Mouse (Mus musculus): ENCODE results near the gene Rhot1. TPM values are rescaled to one million over a fixed set of nuclear protein-coding genes. Genes with fewer than 3 reads are reported as not detected.

Gene Rhot1
- polyA plus RNA-seq, 1 experiment = 53.8 TPM

Other genes starting within 250 kb of the Rhot1 start
- gene Utp6, start 246.6 kb upstream of the Rhot1 start, polyA plus RNA-seq (2012; rRNA removed) = 21.3 and 28.1 TPM in 2 replicates
- 18.9 and 19.6 TPM in 2 replicates for gene Suz12, start 215.9 kb upstream of the Rhot1 start, polyA plus RNA-seq (2012; rRNA removed)
- gene Crlf3, start 128.0 kb upstream of the Rhot1 start, polyA plus RNA-seq (2012; rRNA removed) = 17.5 and 17.7 TPM in 2 replicates
- gene Atad5, start 119.6 kb upstream of the Rhot1 start, polyA plus RNA-seq (2012; rRNA removed) = 2.3 and 2.4 TPM in 2 replicates
- 11.4 and 13.6 TPM in 2 replicates for gene Tefm, start 66.8 kb upstream of the Rhot1 start, polyA plus RNA-seq (2012; rRNA removed)
- 6.4 and 6.5 TPM in 2 replicates for gene Adap2, start 54.9 kb upstream of the Rhot1 start, polyA plus RNA-seq (2012; rRNA removed)
- gene Rnf135, start 25.2 kb upstream of the Rhot1 start, polyA plus RNA-seq (2012; rRNA removed) = 9.2 and 10.8 TPM in 2 replicates
- 2.3 and 3.0 TPM in 2 replicates for gene Rhbdl3, start 91.9 kb downstream of the Rhot1 start, polyA plus RNA-seq (2012; rRNA removed)
- 8.4 and 9.6 TPM in 2 replicates for gene 5730455P16Rik, start 169.0 kb downstream of the Rhot1 start, polyA plus RNA-seq (2012; rRNA removed)
- gene Zfp207, start 174.3 kb downstream of the Rhot1 start, polyA plus RNA-seq (2012; rRNA removed) = 116 and 122 TPM in 2 replicates
- gene Psmd11, start 219.6 kb downstream of the Rhot1 start, polyA plus RNA-seq (2012; rRNA removed) = 69.0 and 75.9 TPM in 2 replicates